Mouse (Mus musculus): ENCODE data around the gene Tbx19. TPM values are rescaled to one million over a fixed set of nuclear protein-coding genes. Genes with fewer than 3 reads are reported as not detected.

Gene Tbx19
- total RNA-seq, 2 experiments from 2014 or later = not detected

DNA sequence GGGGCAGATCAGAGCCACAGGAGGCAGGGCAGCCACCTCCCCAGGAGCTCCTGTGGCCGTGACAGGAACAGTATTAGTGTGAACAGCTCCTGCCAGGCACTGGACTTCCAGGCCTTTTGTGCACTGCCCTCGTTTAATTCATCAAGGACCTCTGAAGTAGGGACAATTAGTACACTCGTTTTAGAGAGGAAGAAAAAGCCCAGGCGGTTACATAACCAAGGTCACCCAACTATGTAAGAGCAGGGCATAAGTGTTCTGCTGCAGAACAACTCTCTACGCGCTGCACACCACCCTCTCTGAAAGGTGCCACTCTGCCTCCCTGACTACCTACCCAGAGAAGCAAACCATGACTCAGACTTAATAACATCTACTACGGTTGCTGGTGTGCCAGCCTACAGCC is 24.5 kb upstream of the Tbx19 start:
- no peak for DNase-seq (ENCODE audit: low spot score)

- no peak for DNase-seq (ENCODE audit: low spot score)
Measured at GRCm38 (mm10) chr1:165184178-165184577, 23.6 kb upstream of the Tbx19 start.

- no peak for DNase-seq (ENCODE audit: low spot score)
Measured at GRCm38 (mm10) chr1:165183400-165183799, 22.8 kb upstream of the Tbx19 start.

- no peak for DNase-seq (ENCODE audit: low spot score)
Measured at GRCm38 (mm10) chr1:165179321-165179720, 18.7 kb upstream of the Tbx19 start.

- no peak for DNase-seq (ENCODE audit: low spot score)
Measured at GRCm38 (mm10) chr1:165178075-165178474, 17.5 kb upstream of the Tbx19 start.

DNA sequence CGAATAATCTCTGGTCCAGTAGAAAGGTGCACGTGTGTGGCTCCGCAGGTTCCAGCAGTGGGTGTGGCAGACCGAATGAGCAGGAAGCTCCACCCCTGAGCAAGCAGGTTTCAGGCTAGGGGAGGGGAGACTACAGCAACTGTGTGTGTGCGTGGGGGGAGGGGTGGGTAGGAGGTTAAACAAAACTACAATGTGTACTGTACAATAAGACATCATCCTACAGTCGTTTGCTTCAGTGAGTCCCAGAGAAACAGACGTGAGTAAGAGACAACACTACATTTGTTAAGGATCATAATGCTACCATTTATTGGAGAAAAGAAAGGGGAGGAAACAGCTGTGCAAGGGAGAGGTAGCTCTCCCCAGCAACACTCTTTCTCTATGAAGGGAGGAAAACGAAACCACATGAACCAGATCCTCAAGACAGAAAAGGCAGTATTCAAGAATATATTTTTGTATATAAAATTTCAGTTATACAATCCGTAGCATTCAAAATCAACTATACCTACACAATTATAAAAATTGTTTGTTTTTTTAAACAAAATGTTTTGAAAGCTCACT is 13.6 kb upstream of the Tbx19 start:
- no peak for DNase-seq (ENCODE audit: low spot score)

DNA sequence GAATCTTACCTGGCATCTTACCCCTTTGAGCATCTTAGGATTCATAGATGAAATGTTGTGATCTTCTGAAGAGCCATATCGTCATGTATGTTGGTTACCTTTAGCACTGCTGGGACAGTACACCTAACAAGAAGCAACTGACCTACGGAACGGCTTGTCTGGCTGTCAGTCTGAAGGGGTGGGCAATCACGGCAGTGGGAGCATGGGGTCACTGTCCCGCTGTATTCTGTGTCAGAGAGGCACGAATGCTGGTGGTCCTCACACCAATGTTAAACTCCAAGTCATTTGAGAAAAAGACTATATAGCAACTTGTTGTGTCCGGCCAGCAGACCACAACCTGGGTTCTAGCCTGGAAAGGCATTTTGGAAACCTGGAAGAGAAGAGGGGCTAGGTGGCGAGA is 10.7 kb upstream of the Tbx19 start:
- no peak for DNase-seq (ENCODE audit: low spot score)

GRCm38 (mm10) chr1:165170157-165170556 is 9.6 kb upstream of the Tbx19 start:
- no peak for DNase-seq (ENCODE audit: low spot score)

DNA sequence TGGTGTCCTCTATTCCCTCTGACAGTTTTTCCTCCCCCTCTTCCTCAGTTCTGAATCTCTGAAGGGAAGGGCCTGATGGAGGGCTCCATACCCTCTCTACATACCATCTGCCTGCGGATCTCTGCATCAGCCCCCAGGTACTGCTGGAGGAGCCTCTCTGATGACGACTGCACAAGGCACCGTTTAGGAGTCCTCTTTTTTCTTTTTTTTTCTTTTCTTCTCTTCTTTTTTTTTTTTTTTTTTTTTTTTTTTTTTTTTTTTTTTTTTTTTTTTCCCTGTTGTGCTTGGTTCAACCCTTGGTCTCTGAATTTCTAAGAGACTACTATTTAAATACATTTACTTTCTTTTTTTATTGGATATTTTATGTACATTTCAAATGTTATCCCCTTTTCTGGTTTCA is 8.9 kb upstream of the Tbx19 start:
- no peak for DNase-seq (ENCODE audit: low spot score)

DNA sequence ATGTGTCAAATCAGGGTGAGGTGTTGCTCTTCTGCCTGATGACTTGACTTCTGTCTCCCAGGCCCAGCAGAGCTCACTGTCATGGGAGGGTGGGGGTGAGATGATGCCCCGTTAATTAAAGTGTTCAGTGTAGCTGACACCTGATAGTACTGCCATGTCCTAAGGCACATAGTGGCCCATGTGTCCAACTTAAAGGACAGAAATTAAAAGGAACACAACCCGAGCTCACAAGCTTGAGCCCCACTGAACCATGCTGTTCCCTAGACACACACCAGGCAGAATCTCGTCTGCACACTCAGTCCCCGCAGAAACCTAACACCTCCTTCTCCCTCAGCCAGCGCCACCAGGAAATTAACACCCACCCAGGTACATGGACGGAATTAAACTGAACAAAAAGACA is 4.3 kb upstream of the Tbx19 start:
- DNase-seq (ENCODE audit: low spot score) = no peak

GRCm38 (mm10) chr1:165158841-165159240 is 1.7 kb downstream of the Tbx19 start:
- no peak for DNase-seq (ENCODE audit: low spot score)

DNA sequence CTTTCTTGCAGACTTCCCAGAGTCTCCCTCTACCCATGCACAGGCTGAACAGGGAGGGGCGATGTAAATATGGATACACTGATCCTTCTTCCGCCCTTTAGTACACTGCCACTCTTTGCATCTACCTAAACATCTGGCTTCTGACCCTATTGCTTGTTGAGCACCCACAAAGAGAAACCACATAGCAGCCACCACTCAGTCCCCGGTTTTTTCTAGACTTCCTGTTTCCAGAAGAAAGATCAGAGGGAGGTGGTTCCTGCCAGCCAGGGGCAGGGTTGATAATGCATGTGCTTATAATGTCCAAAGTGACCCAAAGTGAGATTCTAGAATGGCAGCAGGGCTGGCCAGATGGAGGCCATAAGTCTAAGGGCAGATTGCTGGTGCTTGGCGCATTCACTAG is 6.4 kb downstream of the Tbx19 start:
- DNase-seq (ENCODE audit: low spot score) = no peak

GRCm38 (mm10) chr1:165151216-165151615 is 9.4 kb downstream of the Tbx19 start:
- no peak for DNase-seq (ENCODE audit: low spot score)

DNA sequence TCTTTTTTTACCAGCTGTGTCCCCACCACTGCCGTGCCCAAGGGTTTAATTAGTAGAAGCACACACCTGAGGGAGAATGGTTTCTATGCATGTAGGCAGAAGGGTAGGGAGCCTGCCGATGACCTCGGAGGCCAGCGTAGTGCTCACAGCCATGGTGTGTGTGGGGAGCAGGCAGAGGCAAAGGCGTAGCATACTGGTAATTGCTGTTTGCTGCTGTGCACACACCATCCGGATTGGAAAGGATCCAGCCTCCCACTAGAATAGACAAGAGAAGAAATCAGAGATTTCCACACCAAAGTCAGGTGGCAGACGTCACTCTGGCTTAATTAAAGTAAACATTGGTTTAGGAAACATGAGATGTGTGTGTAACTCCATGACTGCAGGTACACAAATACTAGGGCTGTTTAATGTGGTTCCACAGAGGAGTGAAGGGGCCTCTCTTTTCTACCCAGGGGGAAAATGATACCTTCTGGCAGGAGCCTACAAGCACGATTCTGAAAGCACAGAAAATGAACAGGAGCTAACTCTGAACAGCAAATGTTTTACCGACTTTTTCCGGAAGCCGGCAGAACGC is 18.1 kb downstream of the Tbx19 start:
- DNase-seq (ENCODE audit: low spot score) = no peak

DNA sequence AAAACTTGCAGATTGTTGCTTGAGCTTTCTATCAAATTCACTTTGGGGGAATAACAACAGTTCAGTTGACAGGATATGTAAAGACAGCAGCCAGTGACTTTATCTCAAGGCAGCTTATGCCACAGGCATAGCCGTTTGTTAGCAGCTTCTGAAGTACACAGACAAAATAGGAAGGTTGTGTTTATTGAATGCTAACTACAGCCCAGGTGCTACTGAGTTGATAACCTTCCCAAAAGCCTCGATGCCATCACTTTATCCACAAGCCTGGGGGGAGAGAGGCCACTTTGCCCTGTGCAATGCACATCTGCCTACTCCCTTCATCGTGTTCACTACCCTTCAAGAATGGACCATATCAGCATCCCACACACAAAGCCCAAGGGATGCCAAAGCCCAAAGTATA is 20.3 kb downstream of the Tbx19 start:
- no peak for DNase-seq (ENCODE audit: low spot score)

DNA sequence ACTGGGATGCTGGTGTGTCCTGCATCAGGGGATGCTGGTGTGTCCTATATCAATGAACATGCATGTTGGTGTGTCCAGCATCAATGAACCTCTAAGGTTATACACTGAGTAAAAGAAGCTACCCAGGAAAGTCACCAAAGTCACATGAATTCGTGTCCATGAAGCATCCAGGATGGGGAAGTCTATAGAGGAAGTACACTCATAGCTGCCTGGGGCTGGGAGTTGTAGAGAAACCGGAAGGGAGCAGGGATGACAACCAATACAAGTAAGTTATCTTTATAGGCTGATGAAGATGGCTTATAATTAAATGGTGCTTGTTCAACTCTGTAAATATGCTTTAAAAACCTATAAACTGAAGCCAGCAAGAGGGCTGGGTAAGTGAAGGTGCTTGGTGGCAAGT is 26.7 kb downstream of the Tbx19 start:
- DNase-seq (ENCODE audit: low spot score) = no peak

DNA sequence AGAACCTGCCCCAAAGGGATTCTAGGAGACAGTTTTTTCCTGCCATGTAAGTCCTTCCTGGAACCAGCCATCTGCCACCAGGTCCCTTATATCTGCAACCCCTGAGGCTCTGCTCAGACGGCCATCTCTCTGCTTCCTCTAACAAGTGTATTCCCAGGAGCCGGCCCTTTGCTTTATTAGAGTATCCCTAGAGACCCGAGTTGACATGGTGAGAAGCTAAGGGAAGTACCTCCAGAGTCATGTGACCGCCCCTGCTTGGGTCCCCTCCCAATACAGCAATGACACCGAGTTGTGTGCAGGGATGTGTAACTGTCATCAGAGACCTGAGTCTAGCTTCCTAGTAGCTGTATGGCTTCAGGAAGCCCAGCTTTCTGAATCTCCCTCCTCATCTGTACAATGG is 27.3 kb downstream of the Tbx19 start:
- no peak for DNase-seq (ENCODE audit: low spot score)

DNA sequence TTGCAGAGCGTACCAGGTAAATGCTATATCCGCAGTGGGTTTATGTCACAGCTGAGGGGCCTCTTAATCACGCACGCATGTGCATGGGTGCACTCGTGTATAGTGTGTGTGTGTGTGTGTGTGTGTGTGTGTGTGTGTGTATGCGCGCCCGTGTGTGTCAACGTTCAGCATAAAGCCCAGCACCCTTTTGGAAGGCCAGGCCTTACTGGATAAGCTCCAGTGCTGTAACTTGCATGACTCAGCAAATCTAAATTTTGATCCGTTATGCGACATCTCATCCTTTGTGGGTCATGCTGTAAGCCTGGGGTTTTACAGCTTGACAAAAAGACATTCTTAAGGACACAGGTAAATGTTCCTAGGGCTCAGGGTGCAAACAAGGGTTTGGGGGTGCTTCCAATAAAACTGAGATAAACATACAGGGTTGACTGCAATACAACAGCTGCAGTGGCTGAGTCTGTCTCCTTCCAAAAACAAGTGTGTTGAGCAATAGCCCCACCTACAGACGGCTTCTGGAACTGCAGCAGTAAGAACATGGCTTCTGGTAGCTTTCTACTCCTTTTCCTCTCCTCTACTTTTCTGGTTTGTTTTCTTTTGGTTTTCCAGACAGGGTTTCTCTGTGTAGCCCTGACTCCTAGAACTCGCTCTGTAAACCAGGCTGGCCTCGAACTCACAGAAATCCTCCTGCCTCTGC is 28.2 kb downstream of the Tbx19 start:
- peak; percentile 66 for DNase-seq (ENCODE audit: low spot score)

- DNase-seq (ENCODE audit: low spot score) = no peak
Measured at GRCm38 (mm10) chr1:165129573-165129972, 31.0 kb downstream of the Tbx19 start.

DNA sequence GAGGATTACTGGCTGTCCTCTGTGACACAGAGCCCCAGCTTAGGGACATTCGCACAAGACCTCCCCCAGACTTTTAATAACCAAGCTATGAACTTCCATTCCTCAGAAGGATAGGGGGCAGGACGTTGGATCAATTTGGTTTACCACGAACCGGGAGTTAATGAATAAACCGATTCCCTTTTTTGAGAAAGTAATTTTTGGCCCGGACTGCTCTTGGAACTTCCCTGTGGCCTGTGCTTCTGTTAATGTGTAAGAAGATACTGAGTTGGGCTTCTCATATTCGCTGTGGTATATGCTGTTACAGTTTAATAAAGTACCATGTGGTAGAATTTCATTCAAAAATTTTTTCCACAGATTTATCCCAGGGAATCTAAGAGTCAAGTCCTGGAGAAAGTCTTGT is 39.5 kb downstream of the Tbx19 start:
- DNase-seq (ENCODE audit: low spot score) = no peak

DNA sequence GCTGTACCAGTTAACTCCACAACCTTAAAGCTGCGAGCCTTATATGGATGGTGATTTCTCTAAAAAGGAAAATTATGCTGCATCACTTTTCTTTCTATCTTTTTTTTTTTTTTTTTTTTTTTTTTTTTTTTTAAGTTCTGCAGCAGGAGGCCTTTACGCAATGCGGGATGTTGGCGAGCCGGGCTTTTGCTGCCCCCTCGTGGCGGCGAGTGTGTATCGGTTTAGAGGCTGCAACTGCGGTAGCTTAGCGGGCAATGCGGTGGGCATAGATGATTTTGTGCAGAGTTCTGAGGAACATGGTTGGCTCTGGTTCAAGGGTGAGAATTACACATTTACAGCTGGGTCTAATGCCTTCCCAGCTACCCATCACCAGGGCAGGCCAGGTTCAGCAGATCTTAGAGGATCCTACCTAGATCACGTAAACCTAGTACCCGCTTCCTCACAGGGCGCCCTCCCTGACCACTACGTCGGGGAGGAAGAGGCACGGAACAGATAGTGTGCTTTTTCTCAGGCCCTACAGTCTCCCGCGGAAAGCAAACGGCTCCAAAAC is 40.1 kb downstream of the Tbx19 start:
- peak; percentile 81 for DNase-seq (ENCODE audit: low spot score)

GRCm38 (mm10) chr1:165119760-165120159 is 40.8 kb downstream of the Tbx19 start:
- DNase-seq (ENCODE audit: low spot score) = peak; percentile 6
